7 mouse cellular contexts compared by ENCODE assay signal in genomic region chr7:65393704-65394452, GRCm38 (mm10).
DNase-seq lines count a peak whose midpoint lies in the region; ATAC-seq and TF ChIP-seq lines count a peak whose summit lies in the region.

No protein-coding gene starts in this region.

- TF ChIP-seq EP300 in lung, postnatal 0 days (IDR thresholded peaks at IDR 0.05) = no peak

- peak overlapping the region; percentile 38 for H3K4me2 ChIP-seq in lung, postnatal 0 days (replicated peaks; ENCODE audit: low read depth, low read length)
- peak overlapping the region; percentile 33 for H3K4me2 ChIP-seq in forebrain, embryonic 12.5 days
- peak overlapping the region; percentile 52 for H3K4me2 ChIP-seq in limb, embryonic 12.5 days
- H3K4me2 ChIP-seq in stomach, embryonic 15.5 days = peak overlapping the region; percentile 34

- H3K27me3 ChIP-seq in lung, postnatal 0 days (replicated peaks; ENCODE audit: insufficient read depth, low read length) = no peaks in the 10 kb centered on the region
- no peaks in the 10 kb centered on the region for H3K27me3 ChIP-seq in forebrain, embryonic 12.5 days
- H3K27me3 ChIP-seq in limb, embryonic 12.5 days = no peaks in the 10 kb centered on the region
- H3K27me3 ChIP-seq in stomach, embryonic 15.5 days (replicated peaks) = no peaks in the 10 kb centered on the region

- DNase-seq in lung, postnatal 0 days (ENCODE audit: low spot score) = peak; percentile 18
- no peak for DNase-seq in lung, postnatal 25 days (ENCODE audit: low spot score)
- no peak for DNase-seq in layer of hippocampus, postnatal 10 days (ENCODE audit: low spot score in 2 of 2)
- DNase-seq in right cerebral cortex, postnatal 4 days = no peak

- peak overlapping the region; percentile 54; the same call in 1 of the 2 replicates for H3K27ac ChIP-seq in lung, postnatal 0 days (ENCODE audit: low read length)
- H3K27ac ChIP-seq in forebrain, embryonic 12.5 days = no peak overlapping the region
- H3K27ac ChIP-seq in limb, embryonic 12.5 days = no peak overlapping the region
- no peak overlapping the region for H3K27ac ChIP-seq in stomach, embryonic 15.5 days

- peaks cover 17% of the 10 kb centered on the region; the same call in 1 of the 2 replicates for H3K4me1 ChIP-seq in lung, postnatal 0 days (ENCODE audit: insufficient read depth, low read depth, low read length)
- H3K4me1 ChIP-seq in forebrain, embryonic 12.5 days = peaks cover 19% of the 10 kb centered on the region
- H3K4me1 ChIP-seq in limb, embryonic 12.5 days (replicated peaks) = peaks cover 9% of the 10 kb centered on the region
- peaks cover 13% of the 10 kb centered on the region; the same call in 1 of the 2 replicates for H3K4me1 ChIP-seq in stomach, embryonic 15.5 days

- H3K36me3 ChIP-seq in lung, postnatal 0 days (ENCODE audit: insufficient read depth, low read length) = no peaks in the 10 kb centered on the region
- no peaks in the 10 kb centered on the region for H3K36me3 ChIP-seq in forebrain, embryonic 12.5 days (replicated peaks)
- H3K36me3 ChIP-seq in limb, embryonic 12.5 days = no peaks in the 10 kb centered on the region
- no peaks in the 10 kb centered on the region for H3K36me3 ChIP-seq in stomach, embryonic 15.5 days

- WGBS in lung, postnatal 0 days = 6% methylated on average over 17 of the region's 17 CpGs
- WGBS in forebrain, embryonic 12.5 days = 12% methylated on average over 17 of the region's 17 CpGs
- WGBS in limb, embryonic 12.5 days = 9% methylated on average over 17 of the region's 17 CpGs
- WGBS in stomach, embryonic 15.5 days = 9% methylated on average over 17 of the region's 17 CpGs

- no peak overlapping the region for H3K4me3 ChIP-seq in lung, postnatal 0 days (ENCODE audit: low read depth, low read length)
- no peak overlapping the region for H3K4me3 ChIP-seq in forebrain, embryonic 12.5 days (replicated peaks)
- peak overlapping the region; percentile 15; the same call in 1 of the 2 replicates for H3K4me3 ChIP-seq in limb, embryonic 12.5 days (replicated peaks)
- no peak overlapping the region for H3K4me3 ChIP-seq in stomach, embryonic 15.5 days (replicated peaks)

- no peak overlapping the region for H3K9ac ChIP-seq in lung, postnatal 0 days (replicated peaks; ENCODE audit: low read depth)
- H3K9ac ChIP-seq in forebrain, embryonic 12.5 days = 0 out of 2 replicates have a peak overlapping the region, but pooled peaks have one; percentile 8
- H3K9ac ChIP-seq in limb, embryonic 12.5 days (replicated peaks) = peak overlapping the region; percentile 45; the same call in 1 of the 2 replicates
- no peak overlapping the region for H3K9ac ChIP-seq in stomach, embryonic 15.5 days

- 0 out of 2 replicates have a peak, but pooled peaks have one; percentile 4 for TF ChIP-seq CTCF in lung, postnatal 0 days (IDR thresholded peaks at IDR 0.05)

- no peaks in the 10 kb centered on the region for H3K9me3 ChIP-seq in lung, postnatal 0 days (ENCODE audit: low read length)
- H3K9me3 ChIP-seq in forebrain, embryonic 12.5 days = no peaks in the 10 kb centered on the region
- no peaks in the 10 kb centered on the region for H3K9me3 ChIP-seq in limb, embryonic 12.5 days
- H3K9me3 ChIP-seq in stomach, embryonic 15.5 days = no peaks in the 10 kb centered on the region

- ATAC-seq in lung, postnatal 0 days = peak; percentile 48; the same call in 1 of the 2 replicates
- no peak for ATAC-seq in forebrain, embryonic 12.5 days (ENCODE audit: low FRiP score)
- ATAC-seq in limb, embryonic 12.5 days (ENCODE audit: insufficient number of reproducible peaks, insufficient read depth, low FRiP score, low TSS enrichment, low read depth) = 0 out of 2 replicates have a peak, but pooled peaks have one; percentile 20
- ATAC-seq in stomach, embryonic 15.5 days (ENCODE audit: insufficient read depth, low FRiP score, low read depth) = no peak

Comparison
In these comparisons a context has a peak if more than half of its experiments do, and no peak if none do; other contexts are left out.
1. ATAC-seq: peak in lung, postnatal 0 days (single experiment) and limb, embryonic 12.5 days (single experiment); none in forebrain, embryonic 12.5 days (single experiment) and stomach, embryonic 15.5 days (single experiment).
2. H3K9ac ChIP-seq: peak in forebrain, embryonic 12.5 days (single experiment) and limb, embryonic 12.5 days (single experiment); none in lung, postnatal 0 days (single experiment) and stomach, embryonic 15.5 days (single experiment).
3. Peak in every context shown above with its lines, with median percentiles within 50 percentile points of each other: H3K4me2 ChIP-seq.